Mouse (Mus musculus) liver, embryonic 14.5 days (tissue): ENCODE data around the gene Nlgn2. TPM values are rescaled to one million over a fixed set of nuclear protein-coding genes. Genes with fewer than 3 reads are reported as not detected.

Experiments used
- ATAC-seq: fragments of 200-750 bp; cut with Nextera tagmentation; 2 replicates; pipeline ENCODE4 v1.8.0; 2017; ENCODE audit warnings: moderate number of reproducible peaks, mild to moderate bottlenecking, moderate library complexity; ENCODE audit not compliant: insufficient read depth
- DNase-seq, 3 experiments: peaks; one replicate each; pipeline ENCODE4 v3.0.0-alpha.2; 2012 to 2013; ENCODE audit warnings: low read depth in 3 of 3, low spot score in 3 of 3
- H3K27ac ChIP-seq: fragments of 300-500 bp; sonication (generic); 2 replicates; pipeline ENCODE4 v1.5.1; 2014; ENCODE audit warnings: moderate library complexity, mild to moderate bottlenecking, control low read depth, inconsistent platforms
- H3K27me3 ChIP-seq: fragments of 300-500 bp; sonication (generic); 2 replicates; pipeline ENCODE4 v1.6.1; 2014; ENCODE audit warnings: mild to moderate bottlenecking, low read length, moderate library complexity; ENCODE audit not compliant: control insufficient read depth, insufficient read depth
- H3K36me3 ChIP-seq: fragments of 300-500 bp; sonication (generic); replicated peaks from 2 replicates; pipeline ENCODE4 v1.6.1; 2014; ENCODE audit warnings: low read depth; ENCODE audit not compliant: control insufficient read depth, insufficient read depth
- H3K4me1 ChIP-seq, 2 experiments: fragments of 200-500 bp in 1 of 2; fragments of 300-500 bp in 1 of 2; sonication (generic) in 1 of 2; replicated peaks; 2 replicates each; pipeline ENCODE4 v1.6.1; 2012 to 2014; ENCODE audit warnings: antibody characterized with exemption in 1 of 2, inconsistent platforms in 1 of 2, low read length in 1 of 2; ENCODE audit not compliant: control insufficient read depth in 2 of 2, insufficient read depth in 2 of 2
- H3K4me2 ChIP-seq: fragments of 300-500 bp; sonication (generic); 2 replicates; pipeline ENCODE4 v1.6.1; 2014; ENCODE audit warnings: low read depth, mild to moderate bottlenecking, control low read depth, moderate library complexity
- H3K4me3 ChIP-seq, 2 experiments: fragments of 200-500 bp in 1 of 2; fragments of 300-500 bp in 1 of 2; sonication (generic) in 1 of 2; 2 replicates each; pipeline ENCODE4 v1.5.1; 2012 to 2014; ENCODE audit warnings: low read depth in 2 of 2, low read length in 2 of 2, mild to moderate bottlenecking in 2 of 2, control low read depth in 1 of 2, inconsistent platforms in 1 of 2, moderate library complexity in 1 of 2; ENCODE audit not compliant: insufficient read depth in 1 of 2
- H3K9ac ChIP-seq: fragments of 300-500 bp; sonication (generic); replicated peaks from 2 replicates; pipeline ENCODE4 v1.6.1; 2014; ENCODE audit warnings: mild to moderate bottlenecking, control low read depth, moderate library complexity
- H3K9me3 ChIP-seq: fragments of 300-500 bp; sonication (generic); 2 replicates; pipeline ENCODE4 v1.6.1; 2016; ENCODE audit warnings: low read length, mixed read lengths; ENCODE audit not compliant: control insufficient read depth
- CTCF ChIP-seq: IDR thresholded peaks from 2 replicates; pipeline ENCODE4 v1.5.1; 2016; ENCODE audit warnings: antibody characterized with exemption, low read depth, control low read depth
- EP300 ChIP-seq: IDR thresholded peaks from 2 replicates; pipeline ENCODE4 v1.6.1; 2016; ENCODE audit warnings: antibody characterized with exemption, low read depth
- WGBS: fragments of 180-500 bp; shearing (Covaris S2); extraction: QIAGEN DNeasy Blood & Tissue Kit; methylation state at CpG from one replicate; pipeline ENCODE4 v1.1.7; 2014; ENCODE audit not compliant: insufficient replicate concordance; 5-methylcytosine and 5-hydroxymethylcytosine counted together
- polyA plus RNA-seq, 2 experiments: library from polyadenylated mRNA; depleted of rRNA in 1 of 2; stranded (reverse) in 1 of 2; unstranded in 1 of 2; fragments of >200 nt; fragmentation: Nextera tagmentation in 1 of 2; extraction: Ambion mirVana in 1 of 2; gene quantifications; 2 replicates each; pipeline versions ENCODE4 v1.2.1 to v1.2.3; 2012 to 2014

Gene Nlgn2
- polyA plus RNA-seq, 2 experiments = 0.48 to 2.0 TPM

DNA sequence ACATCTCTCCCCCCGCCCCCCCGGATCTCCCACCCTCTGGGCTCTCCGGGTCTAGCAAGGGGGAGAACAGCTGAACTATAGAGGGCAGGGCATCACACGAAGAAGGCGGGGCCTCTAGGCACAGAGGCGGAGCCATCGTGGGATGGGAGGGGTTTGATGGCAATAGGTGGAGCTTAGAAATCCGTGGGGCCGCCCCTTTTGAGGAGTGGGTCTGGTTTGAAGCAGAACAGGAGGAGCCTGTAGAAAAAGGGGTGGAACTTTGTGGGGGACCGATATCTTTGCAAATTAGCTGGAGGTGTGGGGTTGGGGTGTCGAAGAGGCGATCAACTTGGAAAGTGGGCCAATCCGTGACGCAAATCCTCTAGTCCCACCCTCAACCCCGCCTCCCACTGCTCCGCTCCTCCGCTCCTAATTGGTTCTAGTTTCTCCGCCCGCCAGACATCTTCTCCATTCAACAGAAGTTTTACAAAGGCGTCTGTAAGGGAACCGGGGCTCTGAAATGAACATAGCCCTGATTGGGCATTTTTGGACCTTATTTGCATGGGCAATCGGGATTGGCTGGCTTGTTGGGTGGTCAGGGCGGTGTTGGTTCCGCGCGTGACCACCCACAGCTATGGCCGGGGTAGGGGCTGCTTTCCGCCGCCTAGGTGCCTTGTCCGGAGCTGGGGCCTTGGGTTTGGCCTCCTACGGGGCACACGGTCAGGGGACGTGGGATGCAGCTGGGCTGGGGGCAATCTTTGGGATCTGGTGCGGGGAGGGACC is 549 bp upstream of the Nlgn2 start, which contains the start of gene Tmem256:
TSS of gene Tmem256 (plus strand) at position 563 of the 762 bp plus-strand sequence.
- Histone ChIP-seq H3K4me3 (peak within 1 kb of the TSS; percentile 67 to 88), H3K4me2 (peak within 1 kb of the TSS; percentile 94), H3K36me3 (no peaks in the 10 kb centered on the region), H3K27ac (peak within 1 kb of the TSS; percentile 76), H3K4me1 (peaks cover 19 to 23% of the 10 kb centered on the region in 2 experiments), H3K9me3 (no peaks in the 10 kb centered on the region), H3K27me3 (peaks cover 42% of the 10 kb centered on the region), H3K9ac (peak within 1 kb of the TSS; percentile 81)
- ATAC-seq (peak; percentile 90), DNase-seq (peak; percentile 96 to 97 (median 97))
- TF ChIP-seq CTCF = no peak; the same call in 1 of the 2 replicates
- peak; percentile 55; the same call in 1 of the 2 replicates for TF ChIP-seq EP300
- under 1% methylated on average over 34 of the region's 34 CpGs for WGBS

DNA sequence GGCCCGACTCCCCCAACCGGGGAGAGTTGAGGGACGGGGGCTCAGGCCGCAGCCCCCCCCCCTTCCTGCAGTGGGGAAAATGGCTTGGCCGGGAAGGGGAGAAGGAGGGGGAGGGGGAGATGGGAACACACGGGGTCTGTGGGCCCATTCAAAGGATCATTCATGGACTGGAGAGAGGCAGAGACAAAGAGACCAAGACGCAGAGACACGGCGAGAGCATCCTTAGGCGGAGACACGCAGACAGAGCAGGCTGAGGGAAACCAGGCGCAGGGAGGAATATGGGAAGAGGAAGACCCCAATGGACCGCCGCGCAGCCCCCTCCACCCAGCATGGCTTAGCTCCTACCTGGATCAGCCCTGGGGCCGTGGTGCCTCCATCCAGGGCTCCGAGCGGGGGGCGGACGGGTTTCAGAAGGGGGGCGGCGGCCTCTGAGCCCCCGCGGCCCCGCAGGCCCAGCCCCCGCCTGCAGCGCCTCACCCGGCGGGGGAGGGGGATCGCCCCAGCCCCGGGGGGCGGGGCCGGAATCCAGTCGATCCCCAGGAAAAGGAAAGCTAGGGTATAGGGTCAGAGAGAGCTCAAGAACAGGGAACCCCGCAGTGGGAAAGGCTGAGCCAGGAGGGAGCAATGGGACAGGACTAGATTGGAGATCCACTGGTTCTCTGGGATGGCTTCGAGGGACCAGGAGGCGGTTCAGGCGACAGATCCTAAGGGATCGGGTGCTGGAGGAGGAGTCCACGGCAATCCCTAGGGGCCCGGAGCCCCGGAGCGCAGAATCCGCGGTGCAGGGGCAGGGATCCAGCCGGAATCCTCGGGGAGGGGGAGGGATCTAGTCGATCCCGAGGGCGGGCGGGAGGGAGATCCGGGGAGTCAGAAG is 644 bp downstream of the Nlgn2 start:
- H3K4me2 ChIP-seq = peak overlapping the region; percentile 94
- DNase-seq (no peak), ATAC-seq (no peak)
- H3K27me3 ChIP-seq = peaks cover 44% of the 10 kb centered on the region
- H3K27ac ChIP-seq = no peak overlapping the region
- H3K9ac ChIP-seq = peak overlapping the region; percentile 39
- 3% methylated on average over 50 of the region's 52 CpGs for WGBS
- H3K36me3 ChIP-seq = no peaks in the 10 kb centered on the region
- H3K4me3 ChIP-seq = peak overlapping the region; percentile 67 to 88
- peaks cover 14 to 23% of the 10 kb centered on the region in 2 experiments for H3K4me1 ChIP-seq
- TF ChIP-seq CTCF (no peak), EP300 (no peak)
- H3K9me3 ChIP-seq = no peaks in the 10 kb centered on the region

DNA sequence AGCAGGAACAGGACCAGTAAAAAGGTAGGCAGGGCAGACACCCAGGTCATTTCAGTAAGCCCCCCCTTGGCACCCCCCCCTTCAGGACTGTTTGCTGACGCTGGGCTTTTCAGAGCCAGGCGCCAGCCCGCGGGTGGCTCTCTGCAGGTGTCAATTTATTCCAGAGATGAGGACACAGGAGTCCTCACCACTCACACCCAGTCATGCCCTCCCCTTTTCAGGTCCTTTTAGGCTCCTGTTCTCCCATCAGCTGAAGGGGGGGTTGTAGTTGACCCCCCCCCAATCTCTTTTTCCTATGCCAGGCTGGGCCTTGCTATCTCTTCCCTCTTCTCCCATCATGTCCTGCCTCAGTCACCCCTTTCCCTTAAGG is 1.6 kb downstream of the Nlgn2 start:
- DNase-seq (no peak), ATAC-seq (no peak)
- Histone ChIP-seq H3K9ac (no peak overlapping the region), H3K4me3 (no peak overlapping the region), H3K27ac (no peak overlapping the region), H3K4me2 (no peak overlapping the region), H3K9me3 (no peaks in the 10 kb centered on the region), H3K27me3 (peaks cover 44% of the 10 kb centered on the region), H3K36me3 (no peaks in the 10 kb centered on the region), H3K4me1 (peaks cover 14 to 25% of the 10 kb centered on the region in 2 experiments)
- TF ChIP-seq CTCF (no peak), EP300 (no peak)
- 19% methylated on average over 4 of the region's 4 CpGs for WGBS

DNA sequence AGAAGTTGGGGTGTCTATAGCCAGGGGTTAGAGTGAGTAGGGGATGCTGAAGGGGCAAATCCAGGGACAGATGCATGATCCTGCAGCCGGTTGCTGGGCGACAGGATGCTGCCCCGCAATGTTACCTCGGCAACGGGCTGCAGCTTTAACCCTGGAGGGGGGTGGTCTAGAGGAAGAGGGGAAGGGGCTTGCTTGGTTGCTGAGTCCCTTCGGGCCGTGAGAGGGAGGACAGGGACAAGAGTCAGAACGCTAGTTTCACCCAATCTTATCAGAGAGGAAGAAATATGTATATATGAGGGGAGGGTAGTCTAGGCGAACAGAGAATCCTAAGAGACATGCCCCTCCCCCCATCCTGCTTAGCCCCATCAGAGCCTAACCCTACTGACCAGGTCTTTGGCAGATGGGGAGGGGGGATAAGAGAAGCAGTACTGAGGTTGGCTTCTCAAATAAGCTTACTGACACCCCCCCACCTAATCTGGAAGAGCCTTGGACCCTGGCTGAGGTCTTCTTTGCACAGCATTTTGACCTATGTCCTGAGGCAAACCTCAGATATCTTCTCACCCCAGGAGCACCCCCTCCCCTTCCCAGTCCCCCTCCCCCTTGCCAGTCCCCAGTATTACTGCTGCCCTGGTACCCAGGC is 2.1 kb downstream of the Nlgn2 start:
- 15% methylated on average over 9 of the region's 9 CpGs for WGBS
- Histone ChIP-seq H3K27me3 (peaks cover 44% of the 10 kb centered on the region), H3K36me3 (no peaks in the 10 kb centered on the region), H3K4me1 (peaks cover 14 to 25% of the 10 kb centered on the region in 2 experiments), H3K9ac (no peak overlapping the region), H3K27ac (no peak overlapping the region), H3K4me3 (no peak overlapping the region), H3K4me2 (no peak overlapping the region), H3K9me3 (no peaks in the 10 kb centered on the region)
- TF ChIP-seq CTCF (no peak), EP300 (no peak)
- DNase-seq (no peak), ATAC-seq (no peak)
